Mouse (Mus musculus) spleen, adult 2 months (tissue): ENCODE results near the gene Slc16a14.
A peak's percentile ranks its signal among the peaks of the same experiment; 100 is the strongest.

ENCODE experiments used
- CTCF ChIP-seq: fragments of 200-500 bp; IDR thresholded peaks from 2 replicates; pipeline ENCODE4 v1.5.1; 2011; ENCODE audit warnings: mild to moderate bottlenecking, inconsistent platforms; ENCODE audit not compliant: insufficient read depth, insufficient read length, insufficient replicate concordance; ENCODE audit errors: extremely low read depth
- POLR2A ChIP-seq: fragments of 200-500 bp; IDR thresholded peaks from 2 replicates; pipeline ENCODE4 v1.6.1; 2011; ENCODE audit warnings: low read depth, low read length, inconsistent platforms

GRCm38 (mm10) chr1:84933472-84934150 is 1.3 kb downstream of the Slc16a14 start:
- TF ChIP-seq CTCF: peak; percentile 16; the same call in 1 of the 2 replicates
- no peak for TF ChIP-seq POLR2A
